Mouse (Mus musculus): ENCODE data around the gene Lin7a.

Lin7a gene

GRCm38 (mm10) chr10:107341151-107341550 is 69.7 kb downstream of the Lin7a start:
- peak; percentile 92 for DNase-seq

GRCm38 (mm10) chr10:107344200-107344599 is 72.7 kb downstream of the Lin7a start:
- DNase-seq, result no peak

- no peak for DNase-seq
Observed at GRCm38 (mm10) chr10:107347842-107348241, 76.4 kb downstream of the Lin7a start.

- DNase-seq, result peak; percentile 62
Observed at GRCm38 (mm10) chr10:107351696-107352485, 80.4 kb downstream of the Lin7a start.

GRCm38 (mm10) chr10:107353483-107353882 is 82.0 kb downstream of the Lin7a start:
- no peak for DNase-seq

- no peak for DNase-seq
Observed at GRCm38 (mm10) chr10:107358443-107359040, 87.1 kb downstream of the Lin7a start.

- no peak for DNase-seq
Observed at GRCm38 (mm10) chr10:107359296-107359695, 87.8 kb downstream of the Lin7a start.

GRCm38 (mm10) chr10:107361546-107361945 is 90.1 kb downstream of the Lin7a start:
- DNase-seq, result peak; percentile 87

- no peak for DNase-seq
Observed at GRCm38 (mm10) chr10:107362026-107362425, 90.5 kb downstream of the Lin7a start.

- no peak for DNase-seq
Observed at GRCm38 (mm10) chr10:107363049-107363816, 91.7 kb downstream of the Lin7a start.

GRCm38 (mm10) chr10:107377218-107377617 is 105.7 kb downstream of the Lin7a start:
- DNase-seq, result no peak

- no peak for DNase-seq
Observed at GRCm38 (mm10) chr10:107381143-107381746, 109.8 kb downstream of the Lin7a start.

- no peak for DNase-seq
Observed at GRCm38 (mm10) chr10:107383825-107384224, 112.3 kb downstream of the Lin7a start.

- DNase-seq, result peak; percentile 69
Observed at GRCm38 (mm10) chr10:107389505-107389904, 118.0 kb downstream of the Lin7a start.

- DNase-seq, result no peak
Observed at GRCm38 (mm10) chr10:107405347-107405746, 133.9 kb downstream of the Lin7a start.

- no peak for DNase-seq
Observed at GRCm38 (mm10) chr10:107418306-107418705, 146.8 kb downstream of the Lin7a start.

- peak; percentile 4 for DNase-seq
Observed at GRCm38 (mm10) chr10:107436967-107437366, 165.5 kb downstream of the Lin7a start.

- peak; percentile 51 for DNase-seq
Observed at GRCm38 (mm10) chr10:107442781-107443180, 171.3 kb downstream of the Lin7a start.

GRCm38 (mm10) chr10:107449496-107450330 is 178.2 kb downstream of the Lin7a start:
- no peak for DNase-seq

GRCm38 (mm10) chr10:107467819-107468218 is 196.3 kb downstream of the Lin7a start:
- DNase-seq, result no peak
